ENCODE assay signal across 16 mouse cellular contexts in genomic region chr4:140297912-140298620, GRCm38 (mm10). TPM values are rescaled to one million over a fixed set of nuclear protein-coding genes. Genes with fewer than 3 reads are reported as not detected.
DNase-seq lines count a peak whose midpoint lies in the region; ATAC-seq lines count a peak whose summit lies in the region.
"Had no signal": no experiment of that assay in that cellular context is flagged by ENCODE, and none has a peak within 500 bp of the region (broad histone marks: within the 10 kb centered on the region; RNA-seq: fewer than 3 reads in every experiment).

No protein-coding gene starts in this region.

- H3K4me2 ChIP-seq in midbrain, embryonic 11.5 days, result no peak overlapping the region
- 0 out of 2 replicates have a peak overlapping the region, but pooled peaks have one; percentile 12 for H3K4me2 ChIP-seq in midbrain, embryonic 13.5 days (replicated peaks)
- H3K4me2 ChIP-seq: neural tube, embryonic 12.5 days; stomach, embryonic 15.5 days had no signal

- no peaks in the 10 kb centered on the region for H3K4me1 ChIP-seq in midbrain, embryonic 11.5 days (ENCODE audit: control insufficient read depth, insufficient read depth, low read length)
- H3K4me1 ChIP-seq in midbrain, embryonic 10.5 days, result no peaks in the 10 kb centered on the region
- H3K4me1 ChIP-seq in midbrain, embryonic 13.5 days (replicated peaks), result peaks cover 6% of the 10 kb centered on the region; the same call in 1 of the 2 replicates
- H3K4me1 ChIP-seq: neural tube, embryonic 12.5 days; stomach, embryonic 15.5 days had no signal

- ATAC-seq in midbrain, embryonic 11.5 days (ENCODE audit: low FRiP score), result no peak
- 0 out of 2 replicates have a peak, but pooled peaks have one; percentile 40 for ATAC-seq in midbrain, embryonic 13.5 days
- no peak for ATAC-seq in cerebellum, adult (ENCODE audit: insufficient number of reproducible peaks, low FRiP score, low TSS enrichment)

- 79% methylated on average over 18 of the region's 18 CpGs for WGBS in midbrain, embryonic 11.5 days
- WGBS in midbrain, embryonic 10.5 days, result 75% methylated on average over 18 of the region's 18 CpGs
- 76% methylated on average over 18 of the region's 18 CpGs for WGBS in midbrain, embryonic 13.5 days

- H3K9me3 ChIP-seq in midbrain, embryonic 11.5 days (ENCODE audit: control insufficient read depth, low read length), result no peaks in the 10 kb centered on the region
- H3K9me3 ChIP-seq in midbrain, embryonic 10.5 days (replicated peaks), result no peaks in the 10 kb centered on the region
- no peaks in the 10 kb centered on the region for H3K9me3 ChIP-seq in midbrain, embryonic 13.5 days
- H3K9me3 ChIP-seq: neural tube, embryonic 12.5 days; stomach, embryonic 15.5 days had no signal

- no peak overlapping the region for H3K27ac ChIP-seq in midbrain, embryonic 11.5 days (ENCODE audit: low read depth, low read length)
- H3K27ac ChIP-seq in midbrain, embryonic 10.5 days (replicated peaks), result no peak overlapping the region
- no peak overlapping the region for H3K27ac ChIP-seq in midbrain, embryonic 13.5 days
- H3K27ac ChIP-seq: neural tube, embryonic 12.5 days; stomach, embryonic 15.5 days had no signal

- no peaks in the 10 kb centered on the region for H3K36me3 ChIP-seq in midbrain, embryonic 11.5 days (ENCODE audit: control insufficient read depth, insufficient read depth, low read length)
- no peaks in the 10 kb centered on the region for H3K36me3 ChIP-seq in midbrain, embryonic 10.5 days
- H3K36me3 ChIP-seq in midbrain, embryonic 13.5 days, result no peaks in the 10 kb centered on the region
- H3K36me3 ChIP-seq: neural tube, embryonic 12.5 days; stomach, embryonic 15.5 days had no signal

- H3K9ac ChIP-seq in midbrain, embryonic 11.5 days (ENCODE audit: low read length), result no peak overlapping the region
- H3K9ac ChIP-seq in midbrain, embryonic 13.5 days (replicated peaks), result no peak overlapping the region
- H3K9ac ChIP-seq: neural tube, embryonic 12.5 days; stomach, embryonic 15.5 days had no signal

- no peak overlapping the region for H3K4me3 ChIP-seq in midbrain, embryonic 11.5 days (ENCODE audit: low read depth, low read length)
- H3K4me3 ChIP-seq in midbrain, embryonic 10.5 days, result no peak overlapping the region
- no peak overlapping the region for H3K4me3 ChIP-seq in midbrain, embryonic 13.5 days (replicated peaks)
- H3K4me3 ChIP-seq: neural tube, embryonic 12.5 days; stomach, embryonic 15.5 days had no signal

- H3K27me3 ChIP-seq in midbrain, embryonic 11.5 days (ENCODE audit: control insufficient read depth, insufficient read depth, low read length), result no peaks in the 10 kb centered on the region
- H3K27me3 ChIP-seq in midbrain, embryonic 10.5 days (ENCODE audit: low read depth, poor library complexity, severe bottlenecking), result no peaks in the 10 kb centered on the region
- no peaks in the 10 kb centered on the region for H3K27me3 ChIP-seq in midbrain, embryonic 13.5 days
- H3K27me3 ChIP-seq: CH12.LX; neural tube, embryonic 12.5 days; stomach, embryonic 15.5 days had no signal

- peak; percentile 53 for DNase-seq in midbrain, embryonic 11.5 days (ENCODE audit: low spot score, missing footprints)
- no peak for DNase-seq in midbrain, embryonic 10.5 days (ENCODE audit: low spot score)
- DNase-seq in layer of hippocampus, adult 18-20 months (ENCODE audit: low spot score in 2 of 2), result peak; percentile 44 to 59
- DNase-seq in right cerebral cortex, postnatal 4 days, result peak; percentile 58
- DNase-seq in retina, postnatal 1 day, result no peak
- DNase-seq: adrenal gland, adult 2 months; heart, postnatal 36 days; kidney, adult 18-20 months had no signal

RNA-seq across cellular contexts. Expression of gene Igsf21, which starts 51.5 kb away (rescaled TPM):
- 15.2 and 16.5 TPM in 2 replicates for polyA plus RNA-seq in midbrain, embryonic 11.5 days (2014; fragmentation: Nextera tagmentation; extraction: Ambion mirVana)
- polyA plus RNA-seq in midbrain, embryonic 10.5 days (2016; fragmentation: Nextera tagmentation; extraction: Ambion mirVana), result 9.5 and 19.8 TPM in 2 replicates
- total RNA-seq in layer of hippocampus, adult 18-20 months (2021), result 10 to 100 TPM; 30.0 to 40.3 TPM
- 57.0 and 58.9 TPM in 2 replicates for polyA plus RNA-seq in midbrain, embryonic 13.5 days (2015; fragmentation: Nextera tagmentation; extraction: Ambion mirVana)
- total RNA-seq: CH12.LX; granulocyte monocyte progenitor cell, adult 5-6 weeks; liver, adult 2 months; megakaryocyte-erythroid progenitor cell, adult 5-6 weeks had no signal
- polyA plus RNA-seq: liver, adult 2 months had no signal

Comparison
In these comparisons a context has a peak if more than half of its experiments do, and no peak if none do; other contexts are left out.
1. DNase-seq: peak in midbrain, embryonic 11.5 days (single experiment), layer of hippocampus, adult 18-20 months (2 of 2) and right cerebral cortex, postnatal 4 days (single experiment); none in midbrain, embryonic 10.5 days (single experiment) and retina, postnatal 1 day (single experiment).